Mouse (Mus musculus): Measurements from ENCODE around the gene Prss22. TPM values are rescaled to one million over a fixed set of nuclear protein-coding genes. Genes with fewer than 3 reads are reported as not detected.
"Not testable (repeated sequence)": the region's sequence is repeated elsewhere in the genome, so short reads cannot be mapped to it uniquely, and the experiment has no call there.

The Prss22 gene
- polyA plus RNA-seq, 1 experiment from 2014 or later = 0.09 TPM

DNA sequence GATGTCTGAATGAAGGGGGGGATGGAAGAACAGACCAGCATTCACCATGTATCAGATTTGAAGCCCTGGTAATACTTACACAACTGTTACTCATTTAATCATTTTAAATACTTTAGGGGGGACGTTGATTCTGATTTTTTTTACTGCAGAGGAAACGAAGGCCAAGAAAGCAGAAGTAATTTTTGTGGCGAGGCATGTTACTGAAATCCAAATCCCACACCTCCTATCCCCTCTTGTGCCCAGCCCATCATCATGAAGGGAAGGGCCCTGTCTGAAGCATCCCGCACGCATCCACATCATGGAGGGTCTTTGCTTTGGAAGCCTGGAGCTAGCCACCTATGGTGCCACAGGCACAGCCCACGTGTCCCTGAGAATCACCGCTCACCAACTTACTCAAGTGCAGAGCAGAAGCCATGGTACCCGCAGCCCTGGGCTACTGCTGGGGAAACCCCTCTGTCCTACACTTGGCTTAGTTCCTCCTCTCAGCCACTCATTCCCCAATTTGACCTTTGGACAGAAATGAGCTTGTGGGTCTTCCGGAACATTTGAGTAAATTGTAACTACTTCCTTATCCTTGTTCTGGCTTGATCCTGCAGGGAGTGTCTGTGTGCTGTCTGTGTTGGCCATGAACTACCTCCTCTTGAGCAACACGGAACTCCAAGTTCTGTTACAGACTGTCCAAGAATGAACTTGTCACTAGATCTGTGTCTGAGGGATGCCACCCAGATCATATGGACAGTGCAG lies 31.1 kb downstream of the Prss22 start:
- H3K4me3 ChIP-seq (ENCODE audit: low read depth, low read length) = no peak overlapping the region
- H3K4me1 ChIP-seq (replicated peaks; ENCODE audit: control insufficient read depth, insufficient read depth, low read length) = peaks cover 16% of the 10 kb centered on the region
- no peak overlapping the region for H3K9ac ChIP-seq (ENCODE audit: low read depth, low read length)
- peak overlapping the region; percentile 92 for H3K27ac ChIP-seq (ENCODE audit: low read depth, low read length)
- WGBS = 58% methylated on average over 10 of the region's 10 CpGs
- H3K9me3 ChIP-seq (ENCODE audit: control insufficient read depth) = no peaks in the 10 kb centered on the region
- no peak overlapping the region; the same call in 1 of the 2 replicates for H3K4me2 ChIP-seq (replicated peaks; ENCODE audit: low read depth)
- no peaks in the 10 kb centered on the region for H3K36me3 ChIP-seq (ENCODE audit: control insufficient read depth, insufficient read depth)
- 0 out of 2 replicates have a peak, but pooled peaks have one; percentile 7 for TF ChIP-seq CTCF (IDR thresholded peaks at IDR 0.05; ENCODE audit: low read depth)
- H3K27me3 ChIP-seq (replicated peaks; ENCODE audit: control insufficient read depth, insufficient read depth, low read length) = no peaks in the 10 kb centered on the region
- peak; percentile 93 for ATAC-seq

DNA sequence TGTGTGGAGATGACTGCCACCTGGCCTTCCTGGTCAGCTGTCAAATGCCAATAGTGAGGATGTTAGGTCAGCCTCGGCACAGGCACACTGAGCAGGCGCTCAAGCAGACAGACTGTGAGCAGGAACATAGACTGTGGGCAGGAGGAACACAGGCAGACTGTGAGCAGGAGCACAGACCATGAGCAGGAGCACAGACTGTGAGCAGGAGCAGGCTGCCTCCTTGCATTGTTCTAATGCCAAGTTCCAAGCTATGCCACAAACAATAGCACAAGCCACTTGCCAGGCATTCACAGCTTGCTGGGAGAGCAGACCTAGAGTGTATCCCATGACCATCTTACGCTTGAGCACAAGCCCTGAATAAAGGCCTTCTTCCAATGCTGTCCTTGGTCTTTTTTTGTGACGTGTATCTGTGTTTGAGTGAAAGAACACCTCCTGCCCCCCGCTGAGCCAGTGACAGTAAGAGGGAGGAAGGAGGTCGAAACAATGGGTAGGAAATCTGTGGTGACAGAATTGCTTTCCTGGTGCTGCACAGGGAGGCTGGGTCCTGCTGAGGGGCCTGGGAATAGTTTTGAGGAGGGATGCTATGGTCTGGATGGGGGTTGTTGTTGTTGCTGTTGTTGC lies 32.0 kb downstream of the Prss22 start:
- Histone ChIP-seq H3K4me2 (replicated peaks; ENCODE audit: low read depth) (no peak overlapping the region), H3K36me3 (ENCODE audit: control insufficient read depth, insufficient read depth) (no peaks in the 10 kb centered on the region), H3K27me3 (replicated peaks; ENCODE audit: control insufficient read depth, insufficient read depth, low read length) (no peaks in the 10 kb centered on the region), H3K9me3 (ENCODE audit: control insufficient read depth) (no peaks in the 10 kb centered on the region), H3K9ac (ENCODE audit: low read depth, low read length) (no peak overlapping the region), H3K27ac (ENCODE audit: low read depth, low read length) (peak overlapping the region; percentile 7; the same call in 1 of the 2 replicates), H3K4me1 (replicated peaks; ENCODE audit: control insufficient read depth, insufficient read depth, low read length) (peaks cover 16% of the 10 kb centered on the region), H3K4me3 (ENCODE audit: low read depth, low read length) (no peak overlapping the region)
- no peak for TF ChIP-seq CTCF (IDR thresholded peaks at IDR 0.05; ENCODE audit: low read depth)
- no peak for ATAC-seq
- WGBS = 68% methylated on average over 6 of the region's 6 CpGs

DNA sequence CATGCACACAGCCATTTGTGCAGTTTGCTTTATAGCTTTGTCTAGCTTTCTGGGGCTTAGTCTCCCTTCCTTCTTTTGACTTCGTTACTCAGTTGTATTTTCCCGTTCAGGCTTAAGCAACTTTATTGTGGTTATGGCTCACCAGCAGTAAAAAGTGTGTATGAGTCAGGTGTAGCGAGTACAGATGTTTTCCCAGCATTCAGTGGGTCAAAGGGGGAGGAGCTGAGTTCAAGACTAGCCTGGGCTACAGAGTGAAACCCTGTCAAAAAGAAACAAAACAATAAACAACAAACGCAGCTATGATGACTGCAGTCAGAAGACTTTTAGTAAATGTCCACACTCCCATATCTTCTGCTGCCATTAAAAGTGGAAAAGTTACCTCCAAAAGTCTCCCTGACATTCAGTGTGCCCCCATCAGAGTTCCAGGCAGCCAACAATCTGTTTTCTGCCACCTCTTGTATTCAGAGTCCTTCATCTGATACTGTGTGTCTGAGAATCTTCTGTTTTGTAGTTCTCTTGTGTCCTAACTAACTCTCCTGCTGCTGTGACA lies 36.3 kb downstream of the Prss22 start:
- no peaks in the 10 kb centered on the region for H3K9me3 ChIP-seq (ENCODE audit: control insufficient read depth)
- H3K36me3 ChIP-seq (ENCODE audit: control insufficient read depth, insufficient read depth) = no peaks in the 10 kb centered on the region
- peak overlapping the region; percentile 82 for H3K27ac ChIP-seq (ENCODE audit: low read depth, low read length)
- no peak overlapping the region for H3K4me2 ChIP-seq (replicated peaks; ENCODE audit: low read depth)
- 39% methylated on average over 4 of the region's 4 CpGs for WGBS
- peaks cover 11% of the 10 kb centered on the region for H3K4me1 ChIP-seq (replicated peaks; ENCODE audit: control insufficient read depth, insufficient read depth, low read length)
- ATAC-seq = peak; percentile 65
- no peaks in the 10 kb centered on the region for H3K27me3 ChIP-seq (replicated peaks; ENCODE audit: control insufficient read depth, insufficient read depth, low read length)
- H3K4me3 ChIP-seq (ENCODE audit: low read depth, low read length) = no peak overlapping the region
- H3K9ac ChIP-seq (ENCODE audit: low read depth, low read length) = no peak overlapping the region
- TF ChIP-seq CTCF (IDR thresholded peaks at IDR 0.05; ENCODE audit: low read depth) = no peak

DNA sequence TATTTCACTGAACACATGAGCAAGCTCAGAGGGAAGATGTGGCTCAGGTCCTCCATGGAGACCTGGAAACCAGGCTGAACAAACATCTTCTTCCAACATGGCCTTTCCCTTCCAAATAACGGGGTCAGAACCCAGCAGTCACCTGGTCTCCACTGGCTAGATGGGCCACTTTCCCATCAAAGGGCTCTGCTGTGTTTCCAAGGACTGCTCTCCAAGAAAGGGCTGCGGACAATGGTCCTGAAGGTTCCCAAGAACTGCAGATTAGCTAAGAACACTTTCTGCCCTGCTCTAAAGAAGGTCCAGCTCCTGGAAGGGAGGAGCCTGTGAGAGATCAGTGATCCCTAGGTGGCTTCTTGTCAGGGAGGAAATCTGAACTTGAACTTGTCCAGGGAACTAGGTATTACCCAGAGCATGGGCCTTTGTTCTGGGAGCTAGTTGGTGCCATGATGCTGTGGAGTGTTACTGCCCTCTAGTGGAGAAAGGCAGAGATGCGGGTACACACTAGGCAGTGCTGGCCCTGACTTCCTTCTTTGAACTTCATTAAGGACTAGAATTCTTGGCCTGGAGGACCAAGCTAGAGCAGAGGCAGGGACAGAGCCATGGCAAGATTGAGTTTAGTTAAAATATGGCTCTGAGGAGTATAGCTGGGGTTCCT lies 37.7 kb downstream of the Prss22 start:
- H3K4me3 ChIP-seq (ENCODE audit: low read depth, low read length) = no peak overlapping the region
- H3K4me1 ChIP-seq (replicated peaks; ENCODE audit: control insufficient read depth, insufficient read depth, low read length) = peaks cover 5% of the 10 kb centered on the region; the same call in 1 of the 2 replicates
- H3K4me2 ChIP-seq (replicated peaks; ENCODE audit: low read depth) = no peak overlapping the region
- 33% methylated on average over 3 of the region's 3 CpGs for WGBS
- H3K9me3 ChIP-seq (ENCODE audit: control insufficient read depth) = no peaks in the 10 kb centered on the region
- peak; percentile 100 for TF ChIP-seq CTCF (IDR thresholded peaks at IDR 0.05; ENCODE audit: low read depth)
- H3K36me3 ChIP-seq (ENCODE audit: control insufficient read depth, insufficient read depth) = no peaks in the 10 kb centered on the region
- no peak overlapping the region for H3K9ac ChIP-seq (ENCODE audit: low read depth, low read length)
- no peaks in the 10 kb centered on the region for H3K27me3 ChIP-seq (replicated peaks; ENCODE audit: control insufficient read depth, insufficient read depth, low read length)
- H3K27ac ChIP-seq (ENCODE audit: low read depth, low read length) = peak overlapping the region; percentile 82
- ATAC-seq = peak; percentile 65

DNA sequence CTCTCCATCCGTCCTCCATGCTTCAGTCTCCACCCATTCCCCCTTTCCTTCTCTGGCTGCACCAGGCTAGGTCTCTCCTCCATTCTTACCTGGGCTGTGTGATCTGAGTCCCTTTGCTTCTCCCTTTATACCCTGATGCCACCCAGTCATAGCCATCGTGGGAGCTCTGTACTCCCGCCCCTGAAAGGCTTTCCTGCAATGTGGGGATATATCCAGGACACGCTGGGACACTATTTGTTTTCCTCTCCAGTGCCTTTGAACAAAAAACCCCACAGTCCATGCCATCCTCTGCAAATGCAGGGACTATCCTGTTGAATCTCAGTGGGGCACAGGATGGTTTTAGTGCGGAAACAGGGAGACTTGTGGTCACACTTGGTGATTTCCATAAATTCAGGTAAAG lies 42.7 kb downstream of the Prss22 start, which contains the start of gene Sbpl:
Sbpl (minus strand) TSS at position 101 of the 400 bp plus-strand sequence.
- no peak within 1 kb of the TSS for H3K9ac ChIP-seq (ENCODE audit: low read depth, low read length)
- H3K4me1 ChIP-seq (replicated peaks; ENCODE audit: control insufficient read depth, insufficient read depth, low read length) = no peaks in the 10 kb centered on the region
- no peaks in the 10 kb centered on the region for H3K27me3 ChIP-seq (replicated peaks; ENCODE audit: control insufficient read depth, insufficient read depth, low read length)
- H3K4me3 ChIP-seq (ENCODE audit: low read depth, low read length) = no peak within 1 kb of the TSS
- ATAC-seq = no peak
- H3K4me2 ChIP-seq (replicated peaks; ENCODE audit: low read depth) = no peak within 1 kb of the TSS
- H3K27ac ChIP-seq (ENCODE audit: low read depth, low read length) = no peak within 1 kb of the TSS
- no peaks in the 10 kb centered on the region for H3K9me3 ChIP-seq (ENCODE audit: control insufficient read depth)
- no peak for TF ChIP-seq CTCF (IDR thresholded peaks at IDR 0.05; ENCODE audit: low read depth)
- no peaks in the 10 kb centered on the region for H3K36me3 ChIP-seq (ENCODE audit: control insufficient read depth, insufficient read depth)
- 76% methylated on average over 5 of the region's 5 CpGs for WGBS

DNA sequence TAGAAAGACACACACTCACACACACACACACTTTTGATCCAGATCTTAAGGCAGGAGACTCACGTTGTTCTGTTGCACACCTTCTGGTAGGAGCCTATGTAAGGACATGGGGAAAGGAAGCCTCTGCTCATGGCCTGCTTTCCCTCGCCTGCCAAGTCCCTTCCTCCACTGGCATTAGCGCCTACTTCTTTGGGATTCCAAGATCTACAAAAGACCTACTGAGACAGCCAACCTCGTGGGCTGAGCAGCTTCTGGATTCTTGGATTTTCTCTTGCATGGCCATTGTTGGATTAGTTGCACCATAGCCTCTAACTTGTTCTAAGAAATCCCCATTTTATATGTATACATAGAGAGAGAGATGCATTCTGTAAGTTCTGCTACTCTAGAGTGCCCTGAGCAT lies 47.1 kb downstream of the Prss22 start:
- H3K4me3 ChIP-seq (ENCODE audit: low read depth, low read length); H3K27ac ChIP-seq (ENCODE audit: low read depth, low read length); H3K4me2 ChIP-seq (replicated peaks; ENCODE audit: low read depth); H3K4me1 ChIP-seq (replicated peaks; ENCODE audit: control insufficient read depth, insufficient read depth, low read length); H3K27me3 ChIP-seq (replicated peaks; ENCODE audit: control insufficient read depth, insufficient read depth, low read length); H3K36me3 ChIP-seq (ENCODE audit: control insufficient read depth, insufficient read depth); H3K9me3 ChIP-seq (ENCODE audit: control insufficient read depth); H3K9ac ChIP-seq (ENCODE audit: low read depth, low read length); ATAC-seq: not testable (repeated sequence)
- WGBS = 81% methylated on average over 4 of the region's 4 CpGs

All from intestine, postnatal 0 days (tissue).